Mouse (Mus musculus): Measurements from ENCODE around the gene Rex1bd.

GRCm38 (mm10) chr8:70506328-70507026, at the start of gene Rex1bd:
- TF ChIP-seq POLR2A (IDR thresholded peaks at IDR 0.05; ENCODE audit: low read depth, low read length) (peak; percentile 12; the same call in 1 of the 2 replicates), CTCF (IDR thresholded peaks at IDR 0.05; ENCODE audit: extremely low read depth, insufficient read depth, insufficient read length, insufficient replicate concordance) (peak; percentile 93)
